Mouse (Mus musculus) heart, embryonic 10.5 days (tissue): ENCODE data around the gene Fstl3. TPM values are rescaled to one million over a fixed set of nuclear protein-coding genes. Genes with fewer than 3 reads are reported as not detected.

ENCODE experiments used
- DNase-seq: peaks from one replicate; pipeline ENCODE4 v3.0.0-alpha.2; 2017; ENCODE audit warnings: low spot score
- H3K27ac ChIP-seq: fragments of 300-500 bp; sonication (generic); 2 replicates; pipeline ENCODE4 v1.5.1; 2016; ENCODE audit warnings: mild to moderate bottlenecking
- H3K27me3 ChIP-seq: fragments of 300-500 bp; sonication (generic); 2 replicates; pipeline ENCODE4 v1.6.1; 2016; ENCODE audit warnings: mild to moderate bottlenecking; ENCODE audit not compliant: poor library complexity, insufficient read depth, severe bottlenecking
- H3K36me3 ChIP-seq: fragments of 300-500 bp; sonication (generic); 2 replicates; pipeline ENCODE4 v1.6.1; 2016; ENCODE audit warnings: mild to moderate bottlenecking, moderate library complexity
- H3K4me1 ChIP-seq: fragments of 300-500 bp; sonication (generic); 2 replicates; pipeline ENCODE4 v1.6.1; 2016; ENCODE audit warnings: mild to moderate bottlenecking
- H3K4me3 ChIP-seq: fragments of 300-500 bp; sonication (generic); 2 replicates; pipeline ENCODE4 v1.5.1; 2016; ENCODE audit warnings: mild to moderate bottlenecking, moderate library complexity
- H3K9me3 ChIP-seq: fragments of 300-500 bp; sonication (generic); 2 replicates; pipeline ENCODE4 v1.6.1; 2016; ENCODE audit warnings: mild to moderate bottlenecking, moderate library complexity
- WGBS: fragments of 180-500 bp; shearing (Covaris S2); methylation state at CpG from one replicate; pipeline ENCODE4 v1.1.7; 2016; 5-methylcytosine and 5-hydroxymethylcytosine counted together
- polyA plus RNA-seq: library from polyadenylated mRNA; unstranded; fragments of >200 nt; fragmentation: Nextera tagmentation; extraction: Ambion mirVana; gene quantifications from 2 replicates; pipeline ENCODE4 v1.2.1, GENCODE M21; 2016

The Fstl3 gene
- polyA plus RNA-seq, 1 experiment from 2014 or later: 7.9 TPM

DNA sequence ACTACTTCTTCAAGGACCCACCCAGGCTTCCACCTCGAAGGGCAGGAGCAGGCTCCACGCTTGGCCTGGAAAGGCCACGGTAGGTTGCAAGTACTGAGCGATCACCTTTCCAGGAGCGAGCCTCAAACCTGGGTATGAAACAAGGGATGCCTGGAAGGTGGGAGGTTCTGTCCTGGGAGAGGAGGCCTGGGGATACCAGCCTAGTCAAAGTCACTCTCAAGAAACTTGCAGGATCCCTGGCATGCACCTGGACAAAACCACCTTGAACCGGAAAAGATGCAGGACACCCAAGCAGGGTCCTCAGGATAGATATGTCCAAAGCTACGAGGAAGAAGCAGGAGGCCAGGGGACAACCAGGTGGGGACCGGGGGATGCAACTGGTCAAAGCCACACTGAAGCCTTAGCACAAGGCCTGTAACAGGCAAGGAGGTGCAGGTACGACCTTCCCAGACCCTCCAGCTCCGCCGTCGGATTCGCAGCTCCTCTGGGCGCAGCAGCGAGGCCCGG, 11.0 kb upstream of the Fstl3 start:
- H3K27ac ChIP-seq: peak overlapping the region; percentile 94
- 7% methylated on average over 16 of the region's 16 CpGs for WGBS
- H3K4me3 ChIP-seq: peak overlapping the region; percentile 77
- H3K4me1 ChIP-seq: peaks cover 47% of the 10 kb centered on the region
- no peaks in the 10 kb centered on the region for H3K9me3 ChIP-seq
- H3K36me3 ChIP-seq: peaks cover 24% of the 10 kb centered on the region
- peaks cover 9% of the 10 kb centered on the region; the same call in 1 of the 2 replicates for H3K27me3 ChIP-seq
- no peak for DNase-seq

DNA sequence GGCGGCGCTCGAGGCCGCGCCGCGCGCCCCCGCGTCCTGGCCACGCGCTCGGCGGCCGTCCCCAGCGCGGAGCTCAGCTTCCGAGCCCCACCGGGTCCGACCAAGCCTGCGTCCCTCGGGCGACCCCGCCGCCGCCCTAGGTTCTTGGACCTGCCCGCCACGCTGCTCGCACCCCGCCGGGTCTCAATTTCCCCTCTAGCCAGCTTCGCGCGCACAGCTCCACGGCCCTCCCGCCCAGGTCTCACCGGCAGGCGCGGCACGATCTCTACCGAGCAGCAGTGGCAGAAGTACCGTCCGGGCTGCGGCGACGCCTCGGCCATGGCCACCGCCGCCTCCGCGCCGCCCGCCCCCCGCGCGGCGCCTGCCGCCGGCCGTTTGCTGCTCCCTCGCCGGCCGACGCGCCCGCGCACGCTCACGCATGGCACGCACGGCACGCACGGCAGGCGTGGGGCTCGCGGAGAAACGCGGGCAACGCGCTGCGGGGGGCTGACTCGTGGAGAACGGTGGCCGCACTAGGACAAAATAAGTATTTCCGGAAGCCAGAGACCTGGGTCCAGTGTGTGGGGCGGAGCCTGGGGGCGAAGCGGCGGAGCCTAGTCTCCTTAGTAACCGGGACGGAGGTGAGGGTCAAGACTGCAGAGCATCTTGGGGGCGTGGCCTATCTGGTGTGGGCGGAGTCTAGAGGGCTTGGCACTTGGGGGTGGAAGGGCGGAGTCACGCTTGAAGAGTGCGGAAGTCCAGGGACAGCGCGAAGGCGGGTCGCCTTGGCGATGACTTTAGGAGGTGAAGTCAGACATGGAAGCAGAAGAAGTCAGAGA, 10.4 kb upstream of the Fstl3 start, which contains the start of gene Rnf126:
Rnf126 (minus strand) TSS at position 445 of the 818 bp plus-strand sequence.
- WGBS: under 1% methylated on average over 101 of the region's 101 CpGs
- Histone ChIP-seq H3K36me3 (peaks cover 18% of the 10 kb centered on the region), H3K9me3 (no peaks in the 10 kb centered on the region), H3K4me3 (peak within 1 kb of the TSS; percentile 77), H3K4me1 (peaks cover 45% of the 10 kb centered on the region), H3K27me3 (peaks cover 9% of the 10 kb centered on the region; the same call in 1 of the 2 replicates), H3K27ac (peak within 1 kb of the TSS; percentile 94)
- peak; percentile 100 for DNase-seq

DNA sequence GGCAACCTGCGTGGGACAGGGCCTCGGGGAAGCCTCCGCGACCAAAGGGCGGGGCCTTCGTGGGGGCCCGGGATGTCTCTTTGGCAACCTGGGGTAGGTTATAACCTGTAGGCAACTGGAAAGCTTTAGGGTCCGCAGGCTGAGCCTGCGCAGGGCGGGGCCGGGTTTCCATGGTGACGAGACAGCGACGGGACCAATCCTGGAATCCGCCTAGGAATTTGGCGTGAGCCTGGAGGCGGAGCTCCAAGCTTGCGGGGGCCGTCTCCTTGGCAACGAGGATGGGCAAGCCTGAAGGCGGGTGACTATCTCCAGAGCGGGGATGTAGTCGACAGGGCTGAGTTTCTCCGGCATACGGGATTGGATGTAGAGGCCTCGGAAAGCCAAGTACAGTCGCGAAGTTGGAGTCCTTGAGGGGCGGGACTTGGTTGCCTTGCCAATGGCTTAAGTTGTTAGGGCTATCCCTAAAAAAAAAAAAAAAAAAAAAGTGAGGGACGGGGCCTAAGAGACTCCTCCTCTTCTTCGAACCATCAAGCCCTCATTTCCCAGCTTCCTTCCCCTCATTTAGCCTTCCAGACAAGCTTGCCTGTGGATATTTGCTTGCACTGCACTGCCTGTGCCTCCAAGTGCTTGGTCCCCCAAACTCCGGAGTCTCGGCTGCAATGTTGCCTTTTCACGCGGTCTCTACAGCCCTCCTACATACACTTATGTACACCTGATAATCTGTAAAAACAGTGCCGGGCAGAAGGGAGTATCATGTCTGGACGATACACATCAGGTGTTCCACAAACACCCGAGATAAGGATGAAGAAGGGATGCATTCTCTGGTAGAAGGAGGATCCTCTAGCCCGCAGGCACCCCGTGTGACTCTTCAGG, 9.5 kb upstream of the Fstl3 start:
- no peaks in the 10 kb centered on the region; the same call in 1 of the 2 replicates for H3K9me3 ChIP-seq
- 13% methylated on average over 40 of the region's 40 CpGs for WGBS
- peaks cover 9% of the 10 kb centered on the region; the same call in 1 of the 2 replicates for H3K27me3 ChIP-seq
- H3K36me3 ChIP-seq: 0 out of 2 replicates have a peak, but pooled peaks cover 9% of the 10 kb centered on the region
- peak overlapping the region; percentile 94 for H3K27ac ChIP-seq
- peak overlapping the region; percentile 77 for H3K4me3 ChIP-seq
- DNase-seq: peak; percentile 96
- H3K4me1 ChIP-seq: peaks cover 45% of the 10 kb centered on the region

DNA sequence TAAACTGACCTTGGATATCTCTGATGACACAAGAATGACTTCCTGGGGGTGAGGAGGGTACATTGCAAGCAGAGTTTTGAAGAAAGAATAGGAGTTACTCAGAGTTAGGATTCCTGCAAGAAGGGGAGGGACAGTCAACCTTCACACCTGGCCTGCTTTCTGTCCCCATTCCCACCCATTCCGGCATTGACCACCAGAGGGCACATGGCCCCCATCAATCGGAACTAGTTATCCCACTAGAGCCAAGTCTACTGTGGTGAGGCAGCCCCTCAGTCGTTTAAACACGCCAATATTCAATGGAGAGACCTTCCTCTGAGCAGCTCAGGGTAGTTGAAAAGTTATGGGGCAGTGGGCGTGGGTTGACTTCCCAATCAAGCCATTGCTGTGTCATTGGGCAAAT, 8.7 kb upstream of the Fstl3 start:
- H3K36me3 ChIP-seq: 0 out of 2 replicates have a peak, but pooled peaks cover 6% of the 10 kb centered on the region
- H3K27ac ChIP-seq: no peak overlapping the region
- peak; percentile 91 for DNase-seq
- H3K4me3 ChIP-seq: no peak overlapping the region
- peaks cover 38% of the 10 kb centered on the region for H3K4me1 ChIP-seq
- WGBS: 0% methylated on average over 5 of the region's 5 CpGs
- peaks cover 9% of the 10 kb centered on the region; the same call in 1 of the 2 replicates for H3K27me3 ChIP-seq
- no peaks in the 10 kb centered on the region; the same call in 1 of the 2 replicates for H3K9me3 ChIP-seq

DNA sequence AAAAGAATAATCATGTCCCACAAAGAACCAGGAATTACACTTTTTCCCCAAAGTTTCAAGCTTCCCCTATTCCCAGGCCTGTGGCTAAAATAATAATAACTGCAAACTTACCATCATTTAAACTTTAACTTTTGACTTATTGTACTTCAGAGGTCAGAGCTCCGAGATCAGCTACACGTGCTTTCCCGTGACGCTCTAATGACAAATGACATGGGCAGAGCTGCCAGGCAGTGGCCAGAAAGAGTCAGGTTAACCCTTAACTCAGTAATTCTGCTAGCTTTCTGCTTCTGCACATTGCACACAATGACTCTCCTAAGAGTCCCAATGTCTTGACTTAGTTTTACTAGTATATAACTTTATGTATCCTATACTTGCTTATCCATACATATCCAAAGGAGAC, 7.7 kb upstream of the Fstl3 start:
- H3K36me3 ChIP-seq: 0 out of 2 replicates have a peak, but pooled peaks cover 3% of the 10 kb centered on the region
- H3K27ac ChIP-seq: no peak overlapping the region
- H3K9me3 ChIP-seq: no peaks in the 10 kb centered on the region; the same call in 1 of the 2 replicates
- no peak overlapping the region for H3K4me3 ChIP-seq
- no peak for DNase-seq
- H3K27me3 ChIP-seq: peaks cover 9% of the 10 kb centered on the region; the same call in 1 of the 2 replicates
- WGBS: 68% methylated on average over 4 of the region's 4 CpGs
- peaks cover 31% of the 10 kb centered on the region for H3K4me1 ChIP-seq

DNA sequence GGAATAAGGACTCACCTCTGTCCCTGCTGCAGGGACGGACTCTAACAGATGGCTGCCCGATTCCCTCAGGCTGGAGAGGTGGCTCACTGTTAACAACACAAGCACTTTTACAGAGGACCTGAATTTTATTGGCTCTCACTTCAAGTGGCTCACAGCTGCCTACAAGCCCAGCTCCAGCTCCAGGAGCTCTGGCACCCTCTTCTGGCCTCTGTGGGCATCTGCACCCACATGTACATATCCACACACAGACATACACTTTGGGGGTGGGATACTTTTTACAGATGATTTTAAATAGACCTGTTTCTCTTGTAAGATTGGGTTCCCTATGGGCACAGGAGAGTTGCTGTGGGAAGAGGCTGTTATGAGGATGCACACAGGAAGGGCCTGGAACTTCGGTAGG, 4.8 kb upstream of the Fstl3 start:
- no peak for DNase-seq
- Histone ChIP-seq H3K27ac (no peak overlapping the region), H3K36me3 (no peaks in the 10 kb centered on the region), H3K4me1 (peaks cover 20% of the 10 kb centered on the region), H3K27me3 (peaks cover 23% of the 10 kb centered on the region), H3K9me3 (no peaks in the 10 kb centered on the region; the same call in 1 of the 2 replicates), H3K4me3 (no peak overlapping the region)
- WGBS: 82% methylated on average over 3 of the region's 3 CpGs

DNA sequence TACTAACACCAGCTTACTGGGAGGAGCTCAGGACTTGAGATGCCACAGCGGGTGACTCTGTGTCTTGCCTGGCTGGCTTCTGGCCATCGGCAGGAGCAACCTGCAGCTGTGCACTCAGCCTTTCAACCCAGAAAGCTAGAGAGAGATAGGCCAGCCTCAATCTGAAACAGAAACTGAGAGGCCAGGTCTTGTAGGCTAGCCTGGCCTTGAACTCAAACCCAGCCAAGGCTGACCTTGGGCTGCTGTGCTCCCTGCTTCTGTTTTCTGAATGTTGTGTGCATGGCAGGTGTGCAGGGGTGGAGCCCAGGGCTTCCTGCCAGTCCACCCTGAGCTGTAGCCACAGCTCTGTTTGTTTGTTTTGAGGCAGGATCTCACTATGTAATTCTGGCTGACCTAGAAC, 3.9 kb upstream of the Fstl3 start:
- Histone ChIP-seq H3K27me3 (peaks cover 32% of the 10 kb centered on the region), H3K36me3 (no peaks in the 10 kb centered on the region), H3K4me3 (no peak overlapping the region), H3K9me3 (no peaks in the 10 kb centered on the region; the same call in 1 of the 2 replicates), H3K4me1 (peaks cover 20% of the 10 kb centered on the region), H3K27ac (no peak overlapping the region)
- DNase-seq: no peak
- 88% methylated on average over 2 of the region's 2 CpGs for WGBS

DNA sequence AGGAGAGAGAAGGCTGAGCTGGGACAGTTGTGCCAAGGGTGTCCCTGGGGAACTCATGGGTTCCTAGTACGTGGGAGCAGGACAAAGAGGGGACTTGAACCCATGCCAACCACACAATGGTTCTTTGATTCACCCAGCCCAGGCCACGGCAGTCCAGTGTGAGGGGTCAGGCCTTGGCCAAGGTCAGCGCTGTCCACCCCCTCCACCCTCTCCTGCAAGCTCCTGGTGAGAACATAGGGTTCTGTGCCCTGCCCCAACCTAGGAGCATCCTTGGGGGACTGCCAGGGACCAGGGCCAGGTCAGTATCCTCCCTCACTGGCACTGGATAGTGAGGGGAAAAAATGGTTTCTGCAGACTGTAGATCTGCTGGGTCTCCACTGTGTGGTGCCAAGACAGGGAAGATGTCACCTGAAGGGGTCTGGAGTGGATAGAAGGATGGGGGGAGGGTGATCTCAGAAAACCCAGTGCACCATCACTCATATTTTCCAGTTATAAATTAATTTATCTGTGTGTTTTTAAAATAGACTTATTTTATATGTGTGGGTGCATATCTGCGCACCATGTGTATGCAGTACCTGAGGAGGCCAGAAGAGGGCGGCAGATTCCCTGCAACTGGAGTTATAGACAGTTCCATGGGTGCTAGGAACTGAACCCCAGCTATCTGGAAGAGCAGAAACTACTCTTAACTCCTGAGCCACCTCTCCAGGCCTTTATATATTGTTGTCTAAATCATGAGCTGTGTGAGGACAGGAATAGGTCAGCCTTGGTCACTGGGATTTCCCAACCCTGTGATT, 2.4 kb upstream of the Fstl3 start:
- Histone ChIP-seq H3K9me3 (no peaks in the 10 kb centered on the region; the same call in 1 of the 2 replicates), H3K36me3 (no peaks in the 10 kb centered on the region), H3K4me1 (peaks cover 34% of the 10 kb centered on the region), H3K4me3 (no peak overlapping the region), H3K27me3 (peaks cover 47% of the 10 kb centered on the region), H3K27ac (no peak overlapping the region)
- WGBS: 64% methylated on average over 5 of the region's 5 CpGs
- DNase-seq: no peak

DNA sequence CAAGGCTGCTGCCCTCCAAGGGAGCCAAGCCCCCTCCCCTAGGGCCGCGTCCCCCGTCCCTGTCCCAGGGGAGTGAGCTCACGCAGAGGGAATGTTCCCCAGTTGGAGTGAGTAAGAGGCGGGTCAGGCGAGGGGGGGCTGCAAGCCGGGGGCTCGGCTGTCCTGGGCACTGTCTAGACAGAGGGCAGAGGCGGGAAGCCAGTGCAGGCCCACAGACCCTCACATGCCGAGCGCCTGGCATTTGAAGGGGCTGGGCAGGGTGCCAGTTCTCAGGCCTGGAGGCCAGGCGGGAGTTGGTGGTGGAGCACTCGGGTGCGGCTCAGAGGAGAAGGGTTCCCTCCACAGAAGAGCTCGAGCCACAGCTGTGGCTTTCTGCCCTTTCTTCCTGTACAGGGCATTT, 934 bp downstream of the Fstl3 start:
- DNase-seq: peak; percentile 85
- H3K36me3 ChIP-seq: no peaks in the 10 kb centered on the region
- H3K27me3 ChIP-seq: peaks cover 64% of the 10 kb centered on the region
- peaks cover 50% of the 10 kb centered on the region for H3K4me1 ChIP-seq
- H3K4me3 ChIP-seq: peak overlapping the region; percentile 66
- WGBS: 16% methylated on average over 15 of the region's 15 CpGs
- H3K9me3 ChIP-seq: no peaks in the 10 kb centered on the region
- peak overlapping the region; percentile 84; the same call in 1 of the 2 replicates for H3K27ac ChIP-seq

DNA sequence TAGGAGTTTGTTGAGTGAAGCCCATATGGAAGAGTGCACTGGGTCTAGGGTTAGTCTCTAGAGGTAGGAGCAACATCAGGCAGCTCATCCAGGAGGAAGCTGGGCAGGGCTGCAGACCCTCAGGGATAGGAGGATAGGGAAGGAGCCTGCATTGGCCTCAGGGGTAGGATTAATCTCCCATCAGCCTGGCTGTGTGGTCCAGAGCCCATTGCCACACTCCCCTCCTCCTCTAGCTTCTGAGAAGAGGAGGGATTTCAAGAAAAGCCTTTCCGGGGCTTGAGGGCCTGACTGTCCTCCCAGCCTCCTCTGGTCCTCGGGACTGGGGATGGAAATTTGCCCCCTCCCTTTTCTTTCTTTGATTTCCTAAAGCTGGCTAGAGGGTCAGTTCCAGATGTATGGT, 2.1 kb downstream of the Fstl3 start:
- H3K27me3 ChIP-seq: peaks cover 72% of the 10 kb centered on the region
- DNase-seq: no peak
- H3K4me1 ChIP-seq: peaks cover 48% of the 10 kb centered on the region
- no peaks in the 10 kb centered on the region for H3K9me3 ChIP-seq
- H3K4me3 ChIP-seq: no peak overlapping the region; the same call in 1 of the 2 replicates
- no peaks in the 10 kb centered on the region for H3K36me3 ChIP-seq
- H3K27ac ChIP-seq: no peak overlapping the region
- WGBS: 12% methylated on average over 2 of the region's 2 CpGs

DNA sequence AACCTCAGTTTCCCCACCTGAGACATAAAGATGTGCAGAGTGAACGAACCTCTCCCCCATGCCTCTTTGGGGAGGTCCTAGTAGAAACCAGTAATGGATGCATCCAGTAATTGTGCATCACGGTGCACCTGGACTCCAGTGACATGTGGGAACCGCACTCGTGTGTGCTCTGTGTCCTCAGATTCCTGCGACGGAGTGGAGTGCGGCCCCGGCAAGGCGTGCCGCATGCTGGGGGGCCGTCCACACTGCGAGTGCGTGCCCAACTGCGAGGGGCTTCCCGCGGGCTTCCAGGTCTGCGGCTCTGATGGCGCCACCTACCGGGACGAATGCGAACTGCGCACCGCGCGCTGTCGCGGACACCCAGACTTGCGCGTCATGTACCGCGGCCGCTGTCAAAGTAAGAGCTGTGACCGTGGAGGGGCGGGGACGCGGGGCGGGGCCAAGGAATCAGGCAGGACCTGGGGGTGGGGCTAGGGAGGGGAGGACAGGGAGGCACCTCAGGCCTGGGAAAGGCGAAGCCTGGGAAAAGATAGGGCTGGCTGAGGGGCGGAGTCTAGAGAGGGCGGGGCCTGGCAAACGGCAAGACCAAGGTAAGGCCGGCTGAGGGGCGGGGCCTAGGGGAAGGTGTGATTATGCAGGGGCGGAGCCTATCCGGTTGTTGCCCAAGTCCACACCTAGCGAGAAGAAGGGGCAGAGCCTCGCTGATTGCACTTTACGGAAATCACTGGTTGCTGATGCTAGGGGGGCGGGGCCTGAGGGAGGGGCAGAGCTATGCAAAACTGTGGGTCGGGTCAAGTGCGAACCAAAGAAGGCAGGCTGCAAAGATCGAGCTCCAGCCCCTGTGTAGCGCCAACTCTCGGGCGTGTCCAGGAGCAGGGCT, 3.0 kb downstream of the Fstl3 start:
- peaks cover 44% of the 10 kb centered on the region for H3K4me1 ChIP-seq
- peak overlapping the region; percentile 63 for H3K4me3 ChIP-seq
- H3K27ac ChIP-seq: peak overlapping the region; percentile 43
- H3K27me3 ChIP-seq: peaks cover 80% of the 10 kb centered on the region
- H3K9me3 ChIP-seq: no peaks in the 10 kb centered on the region
- DNase-seq: peak; percentile 99
- H3K36me3 ChIP-seq: no peaks in the 10 kb centered on the region
- WGBS: 2% methylated on average over 55 of the region's 55 CpGs
